Mouse (Mus musculus): Measurements from ENCODE around the gene Cfap74.

- TF ChIP-seq CTCF (IDR thresholded peaks at IDR 0.05) (no peak), EP300 (IDR thresholded peaks at IDR 0.05; ENCODE audit: insufficient read depth, low read depth, low read length) (no peak), POLR2A (IDR thresholded peaks at IDR 0.05; ENCODE audit: insufficient read depth, low read depth, low read length) (no peak)
Observed at GRCm38 (mm10) chr4:155490456-155490855, 81.5 kb downstream of the Cfap74 start.
